Mouse (Mus musculus): ENCODE results near the gene Ccdc102a.

The Ccdc102a gene

GRCm38 (mm10) chr8:94917851-94918495 is at the start of gene Ccdc102a:
Gene Ccdc102a, minus strand, starts transcription at chr8:94918098.
- no peak for DNase-seq (ENCODE audit: low read depth, low spot score)

- DNase-seq (ENCODE audit: low read depth, low spot score), result no peak
These were observed 49.7 kb upstream of the Ccdc102a start for GRCm38 (mm10) chr8:94967554-94967953.

- no peak for DNase-seq (ENCODE audit: low read depth, low spot score)
These were observed 49.2 kb upstream of the Ccdc102a start for GRCm38 (mm10) chr8:94967071-94967470.

- no peak for DNase-seq (ENCODE audit: low read depth, low spot score)
These were observed 48.7 kb upstream of the Ccdc102a start for GRCm38 (mm10) chr8:94966578-94966977.

- no peak for DNase-seq (ENCODE audit: low read depth, low spot score)
These were observed 46.9 kb upstream of the Ccdc102a start for GRCm38 (mm10) chr8:94964828-94965227.

- no peak for DNase-seq (ENCODE audit: low read depth, low spot score)
These were observed 44.3 kb upstream of the Ccdc102a start for GRCm38 (mm10) chr8:94962201-94962600.

- no peak for DNase-seq (ENCODE audit: low read depth, low spot score)
These were observed 38.2 kb upstream of the Ccdc102a start for GRCm38 (mm10) chr8:94956078-94956574.

GRCm38 (mm10) chr8:94954921-94955758 is 37.2 kb upstream of the Ccdc102a start:
- DNase-seq (ENCODE audit: low read depth, low spot score), result no peak

GRCm38 (mm10) chr8:94954368-94954737 is 36.5 kb upstream of the Ccdc102a start:
- no peak for DNase-seq (ENCODE audit: low read depth, low spot score)

GRCm38 (mm10) chr8:94953624-94954367 is 35.9 kb upstream of the Ccdc102a start:
- DNase-seq (ENCODE audit: low read depth, low spot score), result no peak

GRCm38 (mm10) chr8:94952086-94952485 is 34.2 kb upstream of the Ccdc102a start:
- no peak for DNase-seq (ENCODE audit: low read depth, low spot score)

GRCm38 (mm10) chr8:94950458-94950857 is 32.6 kb upstream of the Ccdc102a start:
- no peak for DNase-seq (ENCODE audit: low read depth, low spot score)

GRCm38 (mm10) chr8:94950046-94950445 is 32.1 kb upstream of the Ccdc102a start:
- peak; percentile 54 for DNase-seq (ENCODE audit: low read depth, low spot score)

GRCm38 (mm10) chr8:94949010-94949409 is 31.1 kb upstream of the Ccdc102a start:
- no peak for DNase-seq (ENCODE audit: low read depth, low spot score)

GRCm38 (mm10) chr8:94948421-94948820 is 30.5 kb upstream of the Ccdc102a start:
- DNase-seq (ENCODE audit: low read depth, low spot score), result no peak

GRCm38 (mm10) chr8:94945185-94945584 is 27.3 kb upstream of the Ccdc102a start:
- DNase-seq (ENCODE audit: low read depth, low spot score), result peak; percentile 54

- no peak for DNase-seq (ENCODE audit: low read depth, low spot score)
These were observed 24.7 kb upstream of the Ccdc102a start for GRCm38 (mm10) chr8:94942566-94942965.

GRCm38 (mm10) chr8:94935172-94935571 is 17.3 kb upstream of the Ccdc102a start:
- no peak for DNase-seq (ENCODE audit: low read depth, low spot score)

- DNase-seq (ENCODE audit: low read depth, low spot score), result no peak
These were observed 16.0 kb upstream of the Ccdc102a start for GRCm38 (mm10) chr8:94933918-94934317.

- DNase-seq (ENCODE audit: low read depth, low spot score), result no peak
These were observed 10.3 kb upstream of the Ccdc102a start for GRCm38 (mm10) chr8:94928227-94928626.

GRCm38 (mm10) chr8:94923405-94923804 is 5.5 kb upstream of the Ccdc102a start, which contains the start of gene Adgrg5:
Gene Adgrg5, plus strand, starts transcription at chr8:94923694.
- no peak for DNase-seq (ENCODE audit: low read depth, low spot score)

- no peak for DNase-seq (ENCODE audit: low read depth, low spot score)
These were observed 4.7 kb upstream of the Ccdc102a start for GRCm38 (mm10) chr8:94922602-94923001.
